Mouse (Mus musculus) liver, embryonic 11.5 days (tissue): ENCODE data around the gene Fyn. TPM values are rescaled to one million over a fixed set of nuclear protein-coding genes. Genes with fewer than 3 reads are reported as not detected.
A peak's percentile ranks its signal among the peaks of the same experiment; 100 is the strongest.

Experiments used
- ATAC-seq: fragments of 200-750 bp; cut with Nextera tagmentation; replicated peaks from 2 replicates; pipeline ENCODE4 v1.8.0; 2017; ENCODE audit warnings: moderate number of reproducible peaks, mild to moderate bottlenecking, moderate TSS enrichment, moderate library complexity; ENCODE audit not compliant: low FRiP score
- DNase-seq: peaks from one replicate; pipeline ENCODE4 v3.0.0-alpha.2; 2017; ENCODE audit warnings: low spot score
- H3K27ac ChIP-seq: fragments of 300-500 bp; sonication (generic); 2 replicates; pipeline ENCODE4 v1.5.1; 2014; ENCODE audit warnings: mild to moderate bottlenecking, low read depth, low read length, control low read depth
- H3K27me3 ChIP-seq: fragments of 300-500 bp; sonication (generic); replicated peaks from 2 replicates; pipeline ENCODE4 v1.6.1; 2014; ENCODE audit warnings: low read length, mixed read lengths; ENCODE audit not compliant: control insufficient read depth, insufficient read depth
- H3K36me3 ChIP-seq: fragments of 300-500 bp; sonication (generic); 2 replicates; pipeline ENCODE4 v1.6.1; 2014; ENCODE audit warnings: mild to moderate bottlenecking, low read length, moderate library complexity, mixed read lengths; ENCODE audit not compliant: control insufficient read depth, insufficient read depth
- H3K4me1 ChIP-seq: fragments of 300-500 bp; sonication (generic); replicated peaks from 2 replicates; pipeline ENCODE4 v1.6.1; 2014; ENCODE audit warnings: low read length, mixed read lengths; ENCODE audit not compliant: control insufficient read depth, insufficient read depth
- H3K4me2 ChIP-seq: fragments of 300-500 bp; sonication (generic); 2 replicates; pipeline ENCODE4 v1.6.1; 2014; ENCODE audit warnings: mild to moderate bottlenecking, control low read depth, moderate library complexity
- H3K4me3 ChIP-seq: fragments of 300-500 bp; sonication (generic); 2 replicates; pipeline ENCODE4 v1.5.1; 2014; ENCODE audit warnings: low read depth, low read length, control low read depth
- H3K9ac ChIP-seq: fragments of 300-500 bp; sonication (generic); 2 replicates; pipeline ENCODE4 v1.6.1; 2014; ENCODE audit warnings: low read depth, low read length, control low read depth
- H3K9me3 ChIP-seq: fragments of 300-500 bp; sonication (generic); 2 replicates; pipeline ENCODE4 v1.6.1; 2016; ENCODE audit warnings: low read length, inconsistent platforms, mixed read lengths; ENCODE audit not compliant: control insufficient read depth
- WGBS: fragments of 180-500 bp; shearing (Covaris S2); extraction: QIAGEN DNeasy Blood & Tissue Kit; methylation state at CpG from one replicate; pipeline ENCODE4 v1.1.7; 2014; 5-methylcytosine and 5-hydroxymethylcytosine counted together
- polyA plus RNA-seq: library from polyadenylated mRNA; unstranded; fragments of >200 nt; fragmentation: Nextera tagmentation; extraction: Ambion mirVana; gene quantifications from 2 replicates; pipeline ENCODE4 v1.2.1, GENCODE M21; 2014

Fyn gene
- 19.3 and 20.4 TPM in 2 replicates for polyA plus RNA-seq

GRCm38 (mm10) chr10:39368572-39369135 is at the start of gene Fyn:
Gene Fyn (plus strand): TSS chr10:39368855.
- peak within 1 kb of the TSS; percentile 92 for H3K4me3 ChIP-seq
- H3K4me2 ChIP-seq, result peak within 1 kb of the TSS; percentile 96
- no peak for ATAC-seq
- H3K4me1 ChIP-seq, result peaks cover 27% of the 10 kb centered on the region
- no peak for DNase-seq
- H3K9me3 ChIP-seq, result no peaks in the 10 kb centered on the region
- H3K36me3 ChIP-seq, result no peaks in the 10 kb centered on the region; the same call in 1 of the 2 replicates
- H3K9ac ChIP-seq, result peak within 1 kb of the TSS; percentile 82
- H3K27me3 ChIP-seq, result no peaks in the 10 kb centered on the region
- 15% methylated on average over 8 of the region's 8 CpGs for WGBS
- H3K27ac ChIP-seq, result peak within 1 kb of the TSS; percentile 87

GRCm38 (mm10) chr10:39320798-39321622 is 47.6 kb upstream of the Fyn start:
- ATAC-seq (no peak), DNase-seq (no peak)
- Histone ChIP-seq H3K27ac (no peak overlapping the region), H3K4me3 (no peak overlapping the region), H3K27me3 (no peaks in the 10 kb centered on the region), H3K4me2 (no peak overlapping the region), H3K9ac (no peak overlapping the region), H3K36me3 (no peaks in the 10 kb centered on the region), H3K4me1 (no peaks in the 10 kb centered on the region), H3K9me3 (no peaks in the 10 kb centered on the region)
- 67% methylated on average over 17 of the region's 17 CpGs for WGBS

GRCm38 (mm10) chr10:39321623-39321985 is 47.1 kb upstream of the Fyn start:
- DNase-seq (no peak), ATAC-seq (no peak)
- WGBS, result 71% methylated on average over 9 of the region's 9 CpGs
- no peaks in the 10 kb centered on the region for H3K36me3 ChIP-seq
- no peaks in the 10 kb centered on the region for H3K9me3 ChIP-seq
- H3K9ac ChIP-seq, result no peak overlapping the region
- no peaks in the 10 kb centered on the region for H3K4me1 ChIP-seq
- H3K4me2 ChIP-seq, result no peak overlapping the region
- H3K27ac ChIP-seq, result no peak overlapping the region
- H3K27me3 ChIP-seq, result no peaks in the 10 kb centered on the region
- no peak overlapping the region for H3K4me3 ChIP-seq

- no peaks in the 10 kb centered on the region for H3K9me3 ChIP-seq
- H3K4me2 ChIP-seq, result no peak overlapping the region
- H3K27me3 ChIP-seq, result no peaks in the 10 kb centered on the region
- H3K27ac ChIP-seq, result no peak overlapping the region
- no peaks in the 10 kb centered on the region for H3K36me3 ChIP-seq
- no peaks in the 10 kb centered on the region for H3K4me1 ChIP-seq
- DNase-seq (no peak), ATAC-seq (no peak)
- H3K9ac ChIP-seq, result no peak overlapping the region
- 62% methylated on average over 4 of the region's 4 CpGs for WGBS
- H3K4me3 ChIP-seq, result no peak overlapping the region
These were observed 46.5 kb upstream of the Fyn start for GRCm38 (mm10) chr10:39322143-39322542.

- no peak for ATAC-seq
- no peak overlapping the region for H3K4me3 ChIP-seq
- no peak overlapping the region for H3K27ac ChIP-seq
- H3K4me2 ChIP-seq, result no peak overlapping the region
- H3K4me1 ChIP-seq, result no peaks in the 10 kb centered on the region
- H3K27me3 ChIP-seq, result no peaks in the 10 kb centered on the region
- 82% methylated on average over 2 of the region's 2 CpGs for WGBS
- no peaks in the 10 kb centered on the region for H3K9me3 ChIP-seq
- no peaks in the 10 kb centered on the region for H3K36me3 ChIP-seq
- DNase-seq, result no peak
- no peak overlapping the region for H3K9ac ChIP-seq
These were observed 44.4 kb upstream of the Fyn start for GRCm38 (mm10) chr10:39324291-39324690.

- no peak for ATAC-seq
- DNase-seq, result no peak
- H3K4me3 ChIP-seq, result no peak overlapping the region
- no peaks in the 10 kb centered on the region for H3K36me3 ChIP-seq
- H3K27me3 ChIP-seq, result no peaks in the 10 kb centered on the region
- no peaks in the 10 kb centered on the region for H3K4me1 ChIP-seq
- 83% methylated on average over 2 of the region's 2 CpGs for WGBS
- H3K9ac ChIP-seq, result no peak overlapping the region
- H3K9me3 ChIP-seq, result peaks cover 3% of the 10 kb centered on the region
- H3K4me2 ChIP-seq, result no peak overlapping the region
- no peak overlapping the region for H3K27ac ChIP-seq
These were observed 40.0 kb upstream of the Fyn start for GRCm38 (mm10) chr10:39328661-39329060.

GRCm38 (mm10) chr10:39334320-39334719 is 34.3 kb upstream of the Fyn start:
- H3K9ac ChIP-seq, result no peak overlapping the region
- H3K36me3 ChIP-seq, result no peaks in the 10 kb centered on the region
- no peaks in the 10 kb centered on the region for H3K27me3 ChIP-seq
- peaks cover 3% of the 10 kb centered on the region for H3K9me3 ChIP-seq
- no peak overlapping the region for H3K4me3 ChIP-seq
- ATAC-seq (no peak), DNase-seq (no peak)
- H3K4me1 ChIP-seq, result no peaks in the 10 kb centered on the region
- 62% methylated on average over 3 of the region's 3 CpGs for WGBS
- H3K4me2 ChIP-seq, result no peak overlapping the region
- no peak overlapping the region for H3K27ac ChIP-seq

GRCm38 (mm10) chr10:39335880-39336279 is 32.8 kb upstream of the Fyn start:
- Histone ChIP-seq H3K4me1 (no peaks in the 10 kb centered on the region), H3K9ac (no peak overlapping the region), H3K27me3 (no peaks in the 10 kb centered on the region), H3K4me3 (no peak overlapping the region), H3K9me3 (peaks cover 3% of the 10 kb centered on the region), H3K4me2 (no peak overlapping the region), H3K27ac (no peak overlapping the region), H3K36me3 (no peaks in the 10 kb centered on the region)
- DNase-seq (no peak), ATAC-seq (no peak)
